Mouse (Mus musculus): ENCODE measurements at regions not wholly inside any gene's neighbourhood (a gene's known extent, or its start where the extent isn't known, plus 50 kb on each side); places are given as distances from the start of the nearest gene placed in this dataset.
"Not testable (repeated sequence)": the region's sequence is repeated elsewhere in the genome, so short reads cannot be mapped to it uniquely, and the experiment has no call there.

- Histone ChIP-seq H3K27me3 (ENCODE audit: control insufficient read depth, insufficient read depth, low read length) (no peaks in the 10 kb centered on the region), H3K79me2 (ENCODE audit: control insufficient read depth, insufficient read depth, low read length) (no peaks in the 10 kb centered on the region), H3K9ac (ENCODE audit: low read depth, low read length) (no peak overlapping the region), H3K4me3 (ENCODE audit: insufficient read depth, low read depth, low read length) (no peak overlapping the region), H3K4me1 (ENCODE audit: control insufficient read depth, insufficient read depth, low read length) (no peaks in the 10 kb centered on the region), H3K27ac (replicated peaks; ENCODE audit: insufficient read depth, low read depth, low read length) (no peak overlapping the region), H3K36me3 (ENCODE audit: control insufficient read depth, insufficient read depth, low read length) (no peaks in the 10 kb centered on the region)
- DNase-seq (ENCODE audit: extremely low read depth, low read depth, low spot score), result no peak
- WGBS, result 82% methylated on average over 3 of the region's 3 CpGs
- TF ChIP-seq POLR2A (IDR thresholded peaks at IDR 0.05; ENCODE audit: extremely low read depth, insufficient read depth, low read length) (no peak), CTCF (IDR thresholded peaks at IDR 0.05; ENCODE audit: low read depth, low read length) (no peak)
These were observed 1089.3 kb upstream of the Gje1 start for GRCm38 (mm10) chr10:15807271-15807670.

- Histone ChIP-seq H3K27ac (replicated peaks; ENCODE audit: insufficient read depth, low read depth, low read length) (no peak overlapping the region), H3K36me3 (ENCODE audit: control insufficient read depth, insufficient read depth, low read length) (no peaks in the 10 kb centered on the region), H3K79me2 (ENCODE audit: control insufficient read depth, insufficient read depth, low read length) (no peaks in the 10 kb centered on the region), H3K4me3 (ENCODE audit: insufficient read depth, low read depth, low read length) (no peak overlapping the region), H3K9ac (ENCODE audit: low read depth, low read length) (no peak overlapping the region), H3K4me1 (ENCODE audit: control insufficient read depth, insufficient read depth, low read length) (no peaks in the 10 kb centered on the region), H3K27me3 (ENCODE audit: control insufficient read depth, insufficient read depth, low read length) (no peaks in the 10 kb centered on the region)
- DNase-seq (ENCODE audit: extremely low read depth, low read depth, low spot score), result no peak
- WGBS, result 83% methylated on average over 2 of the region's 2 CpGs
- no peak for TF ChIP-seq CTCF (IDR thresholded peaks at IDR 0.05; ENCODE audit: low read depth, low read length)
These were observed 1087.8 kb upstream of the Gje1 start for GRCm38 (mm10) chr10:15805791-15806190.

- not testable (repeated sequence) for H3K79me2 ChIP-seq (ENCODE audit: control insufficient read depth, insufficient read depth, low read length); DNase-seq (ENCODE audit: extremely low read depth, low read depth, low spot score); H3K4me3 ChIP-seq (ENCODE audit: insufficient read depth, low read depth, low read length); H3K27me3 ChIP-seq (ENCODE audit: control insufficient read depth, insufficient read depth, low read length); H3K4me1 ChIP-seq (ENCODE audit: control insufficient read depth, insufficient read depth, low read length); H3K9ac ChIP-seq (ENCODE audit: low read depth, low read length); H3K27ac ChIP-seq (replicated peaks; ENCODE audit: insufficient read depth, low read depth, low read length); H3K36me3 ChIP-seq (ENCODE audit: control insufficient read depth, insufficient read depth, low read length)
These were observed 1075.2 kb upstream of the Gje1 start for GRCm38 (mm10) chr10:15793185-15793584.

GRCm38 (mm10) chr10:15791473-15792269, 1073.7 kb upstream of the Gje1 start:
- Histone ChIP-seq H3K4me3 (ENCODE audit: insufficient read depth, low read depth, low read length) (no peak overlapping the region), H3K79me2 (ENCODE audit: control insufficient read depth, insufficient read depth, low read length) (no peaks in the 10 kb centered on the region), H3K4me1 (ENCODE audit: control insufficient read depth, insufficient read depth, low read length) (no peaks in the 10 kb centered on the region), H3K9ac (ENCODE audit: low read depth, low read length) (no peak overlapping the region), H3K36me3 (ENCODE audit: control insufficient read depth, insufficient read depth, low read length) (no peaks in the 10 kb centered on the region), H3K27me3 (ENCODE audit: control insufficient read depth, insufficient read depth, low read length) (no peaks in the 10 kb centered on the region), H3K27ac (replicated peaks; ENCODE audit: insufficient read depth, low read depth, low read length) (no peak overlapping the region)
- 58% methylated on average over 7 of the region's 7 CpGs for WGBS
- TF ChIP-seq CTCF (IDR thresholded peaks at IDR 0.05; ENCODE audit: low read depth, low read length), result no peak
- TF ChIP-seq POLR2A (IDR thresholded peaks at IDR 0.05; ENCODE audit: extremely low read depth, insufficient read depth, low read length), result no peak
- no peak for DNase-seq (ENCODE audit: extremely low read depth, low read depth, low spot score)

- Histone ChIP-seq H3K9ac (ENCODE audit: low read depth, low read length) (no peak overlapping the region), H3K4me3 (ENCODE audit: insufficient read depth, low read depth, low read length) (no peak overlapping the region), H3K36me3 (ENCODE audit: control insufficient read depth, insufficient read depth, low read length) (no peaks in the 10 kb centered on the region), H3K27me3 (ENCODE audit: control insufficient read depth, insufficient read depth, low read length) (no peaks in the 10 kb centered on the region), H3K27ac (replicated peaks; ENCODE audit: insufficient read depth, low read depth, low read length) (peak overlapping the region; percentile 31; the same call in 1 of the 2 replicates), H3K4me1 (ENCODE audit: control insufficient read depth, insufficient read depth, low read length) (peaks cover 9% of the 10 kb centered on the region; the same call in 1 of the 2 replicates), H3K79me2 (ENCODE audit: control insufficient read depth, insufficient read depth, low read length) (no peaks in the 10 kb centered on the region)
- peak; percentile 75 for DNase-seq (ENCODE audit: extremely low read depth, low read depth, low spot score)
- no peak for TF ChIP-seq POLR2A (IDR thresholded peaks at IDR 0.05; ENCODE audit: extremely low read depth, insufficient read depth, low read length)
- TF ChIP-seq CTCF (IDR thresholded peaks at IDR 0.05; ENCODE audit: low read depth, low read length), result no peak
- 19% methylated on average over 6 of the region's 6 CpGs for WGBS
These were observed 1042.1 kb upstream of the Gje1 start for GRCm38 (mm10) chr10:15759983-15760723.

- Histone ChIP-seq H3K9ac (ENCODE audit: low read depth, low read length) (no peak overlapping the region), H3K36me3 (ENCODE audit: control insufficient read depth, insufficient read depth, low read length) (no peaks in the 10 kb centered on the region), H3K27ac (replicated peaks; ENCODE audit: insufficient read depth, low read depth, low read length) (no peak overlapping the region), H3K4me1 (ENCODE audit: control insufficient read depth, insufficient read depth, low read length) (peaks cover 9% of the 10 kb centered on the region; the same call in 1 of the 2 replicates), H3K27me3 (ENCODE audit: control insufficient read depth, insufficient read depth, low read length) (no peaks in the 10 kb centered on the region), H3K79me2 (ENCODE audit: control insufficient read depth, insufficient read depth, low read length) (no peaks in the 10 kb centered on the region), H3K4me3 (ENCODE audit: insufficient read depth, low read depth, low read length) (no peak overlapping the region)
- no peak for DNase-seq (ENCODE audit: extremely low read depth, low read depth, low spot score)
- no peak for TF ChIP-seq POLR2A (IDR thresholded peaks at IDR 0.05; ENCODE audit: extremely low read depth, insufficient read depth, low read length)
- TF ChIP-seq CTCF (IDR thresholded peaks at IDR 0.05; ENCODE audit: low read depth, low read length), result no peak
- WGBS, result 10% methylated on average over 3 of the region's 3 CpGs
These were observed 1041.6 kb upstream of the Gje1 start for GRCm38 (mm10) chr10:15759576-15759975.
